Mouse (Mus musculus): ENCODE results near the gene Cnep1r1. TPM values are rescaled to one million over a fixed set of nuclear protein-coding genes. Genes with fewer than 3 reads are reported as not detected.

Cnep1r1 gene
- polyA plus RNA-seq, 1 experiment = 12.7 TPM

DNA sequence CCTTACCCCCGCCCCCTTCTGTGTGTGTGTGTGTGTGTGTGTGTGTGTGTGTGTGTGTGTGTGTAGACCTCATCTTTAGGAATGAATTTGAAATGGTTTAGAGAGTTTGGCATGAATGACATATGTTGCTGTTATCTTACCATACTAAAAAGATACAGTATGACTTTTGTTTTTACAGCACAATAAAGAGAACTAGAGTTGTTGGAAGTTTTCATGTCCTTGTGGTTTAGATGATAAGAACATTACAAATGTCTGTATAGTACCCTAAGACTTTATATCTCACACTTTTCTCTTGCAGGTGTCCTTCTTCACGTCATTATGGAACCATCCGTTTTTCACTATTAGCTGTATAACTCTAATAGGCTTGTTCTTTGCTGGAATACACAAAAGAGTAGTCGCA, 10.8 kb downstream of the Cnep1r1 start:
- H3K4me1 ChIP-seq = peaks cover 5% of the 10 kb centered on the region; the same call in 1 of the 2 replicates
- no peaks in the 10 kb centered on the region for H3K27me3 ChIP-seq (replicated peaks)
- no peaks in the 10 kb centered on the region for H3K9me3 ChIP-seq
- H3K36me3 ChIP-seq (replicated peaks; ENCODE audit: low read length) = peaks cover 88% of the 10 kb centered on the region
- TF ChIP-seq FLI1 (IDR thresholded peaks at IDR 0.05; ENCODE audit: low read length) = no peak
- no peak overlapping the region for H3K4me3 ChIP-seq (replicated peaks)

DNA sequence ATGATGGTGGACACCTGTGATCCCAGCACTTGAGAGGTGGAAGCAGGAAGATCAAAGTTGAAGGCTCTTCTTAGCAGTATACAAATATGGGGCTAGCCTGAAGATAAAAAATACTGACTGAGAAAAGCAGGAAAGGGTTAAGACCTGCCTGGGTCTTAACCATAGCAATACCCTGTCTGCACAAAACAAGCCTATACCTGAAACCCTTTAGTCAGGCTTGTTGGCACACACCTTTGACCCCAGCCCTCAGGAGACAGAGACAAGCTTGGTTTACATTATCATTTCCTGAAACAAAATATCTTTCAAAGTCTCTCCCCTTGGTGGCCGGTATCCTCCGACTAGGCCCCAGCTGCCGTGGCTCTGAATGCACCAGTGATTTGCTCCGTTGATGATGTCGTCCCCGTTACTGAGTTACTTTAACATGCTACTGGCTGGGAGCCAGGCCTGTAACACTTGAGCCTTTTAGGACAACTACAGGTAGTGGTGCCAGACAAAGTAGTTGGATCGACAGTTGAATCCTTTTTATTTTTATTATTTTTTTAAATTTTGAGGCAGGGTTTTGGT, 12.3 kb downstream of the Cnep1r1 start:
- Histone ChIP-seq H3K36me3 (replicated peaks; ENCODE audit: low read length) (peaks cover 93% of the 10 kb centered on the region), H3K9me3 (no peaks in the 10 kb centered on the region), H3K4me1 (no peaks in the 10 kb centered on the region), H3K27me3 (replicated peaks) (no peaks in the 10 kb centered on the region), H3K4me3 (replicated peaks) (no peak overlapping the region)
- TF ChIP-seq GATA1 (IDR thresholded peaks at IDR 0.05; ENCODE audit: borderline replicate concordance, low read length) (no peak), FLI1 (IDR thresholded peaks at IDR 0.05; ENCODE audit: low read length) (no peak)

DNA sequence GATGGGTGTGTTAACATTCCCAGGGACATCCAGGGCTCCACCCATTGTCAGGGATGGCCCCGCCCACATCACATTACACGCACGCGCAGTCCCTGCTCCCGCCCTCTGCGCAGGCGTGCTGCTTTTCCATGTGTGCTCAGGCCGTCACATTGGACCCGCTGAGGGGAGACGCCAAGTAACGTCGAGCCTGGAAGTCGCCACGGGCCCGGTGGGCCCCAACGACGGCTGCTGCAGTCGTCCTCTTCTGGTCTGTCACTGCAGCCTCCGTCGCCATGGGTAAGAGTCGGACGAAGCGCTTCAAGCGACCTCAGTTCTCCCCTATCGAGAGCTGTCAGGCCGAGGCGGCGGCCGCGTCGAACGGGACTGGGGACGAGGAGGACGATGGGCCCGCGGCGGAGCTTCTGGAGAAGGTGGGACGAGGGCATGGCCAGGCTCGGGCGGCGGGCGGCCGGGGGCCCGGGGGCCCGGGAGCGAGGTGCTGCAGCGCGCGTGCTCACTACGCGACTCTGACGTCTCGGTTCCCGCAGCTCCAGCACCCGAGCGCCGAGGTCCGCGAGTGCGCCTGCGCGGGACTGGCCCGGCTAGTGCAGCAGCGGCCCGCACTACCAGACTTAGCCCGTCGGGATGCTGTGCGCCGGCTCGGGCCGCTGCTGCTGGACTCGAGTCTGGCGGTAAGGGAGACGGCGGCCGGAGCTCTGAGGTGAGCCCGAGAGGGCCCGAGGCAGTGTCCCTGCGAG, 19.3 kb downstream of the Cnep1r1 start, which contains the start of gene Heatr3:
Gene Heatr3, plus strand, starts transcription at position 108 of the 737 bp plus-strand sequence.
- Histone ChIP-seq H3K9me3 (no peaks in the 10 kb centered on the region), H3K27me3 (replicated peaks) (no peaks in the 10 kb centered on the region), H3K36me3 (replicated peaks; ENCODE audit: low read length) (peaks cover 69% of the 10 kb centered on the region), H3K4me3 (replicated peaks) (peak within 1 kb of the TSS; percentile 97), H3K4me1 (peaks cover 29% of the 10 kb centered on the region)
- TF ChIP-seq FLI1 (IDR thresholded peaks at IDR 0.05; ENCODE audit: low read length) (no peak), GATA1 (IDR thresholded peaks at IDR 0.05; ENCODE audit: borderline replicate concordance, low read length) (no peak)

DNA sequence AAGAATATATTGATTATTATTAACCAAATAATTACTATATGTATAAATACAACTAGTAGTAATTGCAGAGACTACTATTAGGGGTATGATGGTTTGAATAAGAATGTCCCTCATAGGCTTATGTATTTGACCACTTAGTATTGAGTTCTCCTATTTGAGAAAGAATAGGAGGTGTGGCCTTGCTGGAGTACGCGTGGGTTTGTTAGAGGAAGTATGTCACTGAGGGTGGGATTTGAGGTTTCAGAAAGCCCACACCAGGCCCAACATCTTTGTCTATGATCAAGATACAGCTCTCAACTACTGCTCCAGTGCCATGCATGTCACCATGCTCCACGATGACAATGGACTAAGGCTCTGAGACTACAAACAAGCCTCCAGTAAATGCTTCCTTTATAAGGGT, 20.7 kb downstream of the Cnep1r1 start:
- no peak overlapping the region for H3K4me3 ChIP-seq (replicated peaks)
- TF ChIP-seq GATA1 (IDR thresholded peaks at IDR 0.05; ENCODE audit: borderline replicate concordance, low read length) (no peak), FLI1 (IDR thresholded peaks at IDR 0.05; ENCODE audit: low read length) (no peak)
- no peaks in the 10 kb centered on the region for H3K27me3 ChIP-seq (replicated peaks)
- H3K36me3 ChIP-seq (replicated peaks; ENCODE audit: low read length) = peaks cover 67% of the 10 kb centered on the region
- peaks cover 29% of the 10 kb centered on the region for H3K4me1 ChIP-seq
- no peaks in the 10 kb centered on the region for H3K9me3 ChIP-seq

DNA sequence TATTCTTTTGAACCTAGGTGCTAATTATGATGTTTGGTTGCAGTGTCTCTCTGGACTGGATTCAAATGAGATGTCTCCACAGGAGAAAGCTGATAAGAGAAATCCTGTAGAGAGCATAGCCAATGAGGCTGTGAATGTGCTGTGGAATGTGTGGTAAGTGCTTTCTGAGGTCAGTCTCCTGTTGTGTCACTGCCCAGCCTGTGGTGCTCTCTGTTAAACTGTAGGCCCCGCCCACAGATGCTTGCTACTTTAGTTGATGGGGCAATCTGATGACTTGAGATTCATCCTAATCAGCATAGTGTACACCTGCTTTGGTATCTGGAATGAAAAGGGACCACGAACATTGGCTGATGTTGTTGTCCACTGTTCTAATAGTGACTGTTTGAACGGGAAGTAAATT, 23.1 kb downstream of the Cnep1r1 start:
- H3K9me3 ChIP-seq = no peaks in the 10 kb centered on the region
- H3K4me3 ChIP-seq (replicated peaks) = no peak overlapping the region
- TF ChIP-seq FLI1 (IDR thresholded peaks at IDR 0.05; ENCODE audit: low read length) (no peak), GATA1 (IDR thresholded peaks at IDR 0.05; ENCODE audit: borderline replicate concordance, low read length) (no peak)
- no peaks in the 10 kb centered on the region for H3K27me3 ChIP-seq (replicated peaks)
- peaks cover 29% of the 10 kb centered on the region for H3K4me1 ChIP-seq
- H3K36me3 ChIP-seq (replicated peaks; ENCODE audit: low read length) = peaks cover 65% of the 10 kb centered on the region

DNA sequence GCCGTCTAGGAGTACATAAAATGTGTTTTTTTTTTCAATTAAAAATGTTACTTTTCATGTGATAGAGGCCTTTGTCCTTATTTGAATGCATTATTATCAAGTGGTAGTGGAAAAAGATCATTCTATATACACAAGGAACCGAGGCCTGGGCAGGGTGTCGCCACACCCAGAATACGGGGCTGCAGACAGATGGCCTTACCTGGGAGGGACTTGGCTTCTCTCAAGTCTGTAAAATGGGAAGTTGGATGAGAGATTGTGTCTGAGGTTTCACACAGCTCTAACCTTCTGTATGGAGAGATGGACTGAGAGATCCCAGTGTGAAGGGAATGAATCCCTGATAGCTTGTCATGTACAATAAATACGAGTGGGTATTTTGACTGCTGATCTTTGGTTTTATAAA, 25.5 kb downstream of the Cnep1r1 start:
- Histone ChIP-seq H3K4me1 (peaks cover 21% of the 10 kb centered on the region), H3K4me3 (replicated peaks) (no peak overlapping the region), H3K36me3 (replicated peaks; ENCODE audit: low read length) (peaks cover 83% of the 10 kb centered on the region), H3K9me3 (no peaks in the 10 kb centered on the region), H3K27me3 (replicated peaks) (no peaks in the 10 kb centered on the region)
- TF ChIP-seq FLI1 (IDR thresholded peaks at IDR 0.05; ENCODE audit: low read length) = no peak

DNA sequence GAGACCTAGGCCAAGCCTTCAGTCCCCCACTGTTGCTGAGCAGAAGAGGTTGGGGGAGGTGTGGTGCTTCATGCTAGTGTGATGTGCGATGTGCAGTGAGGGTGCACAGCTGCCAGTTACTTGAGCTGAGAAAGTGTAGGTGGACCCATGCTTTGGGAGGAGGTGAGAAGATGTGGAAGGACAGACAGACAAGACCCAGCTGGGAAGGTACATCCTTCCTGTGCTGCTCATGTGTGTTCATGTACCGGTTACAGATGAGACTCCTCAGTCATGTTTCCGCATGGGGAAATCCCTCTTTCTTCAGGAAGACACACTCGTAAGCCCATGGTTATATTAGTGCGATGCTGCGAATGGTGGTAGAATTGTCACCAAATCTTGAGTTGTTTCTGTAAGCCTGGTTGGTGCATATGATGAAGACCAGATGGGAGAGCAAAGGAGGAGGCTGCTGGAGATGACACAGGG, 32.4 kb downstream of the Cnep1r1 start:
- Histone ChIP-seq H3K4me1 (peaks cover 16% of the 10 kb centered on the region), H3K9me3 (no peaks in the 10 kb centered on the region), H3K36me3 (replicated peaks; ENCODE audit: low read length) (peaks cover 85% of the 10 kb centered on the region), H3K4me3 (replicated peaks) (no peak overlapping the region), H3K27me3 (replicated peaks) (no peaks in the 10 kb centered on the region)
- TF ChIP-seq FLI1 (IDR thresholded peaks at IDR 0.05; ENCODE audit: low read length) (no peak), GATA1 (IDR thresholded peaks at IDR 0.05; ENCODE audit: borderline replicate concordance, low read length) (no peak)

DNA sequence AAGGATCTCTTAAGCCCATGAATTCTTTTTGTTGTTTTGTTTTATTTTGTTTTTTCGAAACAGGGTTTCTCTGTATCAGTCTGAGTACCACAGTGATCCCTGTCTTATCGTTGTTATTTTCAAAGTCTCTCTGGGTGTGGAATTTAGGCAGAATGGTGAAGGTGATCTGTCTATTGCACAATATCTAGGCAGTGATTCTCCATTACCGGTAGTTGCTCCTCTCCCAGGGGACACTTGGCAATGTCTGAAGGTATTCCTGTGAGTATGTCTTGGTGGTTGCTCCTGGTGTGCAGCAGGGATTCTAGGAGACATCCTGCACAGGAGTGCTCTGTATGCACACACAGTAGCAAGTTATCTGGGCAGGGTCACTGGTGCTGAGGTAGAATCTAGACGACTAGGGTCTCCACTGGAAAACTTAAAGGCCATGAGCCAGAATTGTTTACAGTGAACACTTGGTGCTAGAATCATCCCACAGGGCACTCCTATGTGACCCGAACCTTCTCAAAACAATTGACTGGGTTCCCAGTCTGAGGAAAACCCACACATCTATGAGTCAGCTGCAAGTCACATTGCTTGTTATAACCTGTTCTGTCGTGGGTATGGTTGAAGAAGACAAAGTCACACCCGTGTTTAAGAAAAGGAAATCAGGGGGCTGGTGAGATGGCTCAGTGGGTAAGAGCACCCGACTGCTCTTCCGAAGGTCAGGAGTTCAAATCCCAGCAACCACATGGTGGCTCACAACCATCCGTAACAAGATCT, 41.8 kb downstream of the Cnep1r1 start:
- TF ChIP-seq FLI1 (IDR thresholded peaks at IDR 0.05; ENCODE audit: low read length) (no peak), GATA1 (IDR thresholded peaks at IDR 0.05; ENCODE audit: borderline replicate concordance, low read length) (no peak)
- H3K4me3 ChIP-seq (replicated peaks) = no peak overlapping the region
- no peaks in the 10 kb centered on the region for H3K27me3 ChIP-seq (replicated peaks)
- no peaks in the 10 kb centered on the region for H3K4me1 ChIP-seq
- H3K9me3 ChIP-seq = no peaks in the 10 kb centered on the region
- H3K36me3 ChIP-seq (replicated peaks; ENCODE audit: low read length) = peaks cover 91% of the 10 kb centered on the region

DNA sequence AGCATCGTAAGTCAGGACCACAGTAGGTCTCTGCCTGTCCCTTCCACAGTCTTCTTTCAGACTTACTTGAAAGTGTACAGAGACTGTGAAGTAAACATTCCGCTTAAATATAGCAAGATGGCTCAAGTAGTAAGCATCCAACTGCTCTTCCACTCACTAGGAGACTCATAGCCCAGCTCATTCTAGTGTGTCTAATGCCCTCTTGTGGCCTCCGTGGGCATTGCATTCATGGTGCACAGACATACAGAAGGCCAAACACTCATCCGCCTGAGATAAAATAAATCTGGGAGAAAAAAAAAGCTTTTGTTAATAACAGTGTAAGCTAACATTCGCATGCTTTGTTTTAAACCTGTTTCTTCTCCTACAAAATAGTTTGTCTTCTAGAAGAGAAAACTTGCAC, 42.9 kb downstream of the Cnep1r1 start:
- H3K9me3 ChIP-seq = no peaks in the 10 kb centered on the region
- no peaks in the 10 kb centered on the region for H3K4me1 ChIP-seq
- TF ChIP-seq FLI1 (IDR thresholded peaks at IDR 0.05; ENCODE audit: low read length) (no peak), GATA1 (IDR thresholded peaks at IDR 0.05; ENCODE audit: borderline replicate concordance, low read length) (no peak)
- H3K27me3 ChIP-seq (replicated peaks) = no peaks in the 10 kb centered on the region
- H3K4me3 ChIP-seq (replicated peaks) = no peak overlapping the region
- H3K36me3 ChIP-seq (replicated peaks; ENCODE audit: low read length) = peaks cover 91% of the 10 kb centered on the region

DNA sequence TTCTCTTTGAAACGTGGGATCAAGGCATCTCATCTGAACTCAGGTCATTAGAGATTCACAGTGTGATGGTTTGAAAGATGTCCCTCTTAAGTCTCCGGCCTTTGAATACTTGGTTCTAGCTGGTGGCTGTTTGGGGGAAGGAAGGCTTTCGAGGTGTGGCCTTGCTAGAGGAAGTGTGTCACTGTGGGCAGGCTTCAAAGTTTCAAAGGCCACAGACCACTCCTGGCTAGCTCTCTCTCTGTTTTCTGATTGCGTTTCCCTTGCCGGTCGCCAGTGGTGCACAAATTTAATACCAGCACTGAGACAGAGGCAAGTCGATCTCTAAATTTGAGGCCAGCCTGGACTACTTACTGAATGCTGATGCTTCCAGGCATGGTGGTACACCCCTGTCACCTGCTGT, 56.7 kb downstream of the Cnep1r1 start:
- no peaks in the 10 kb centered on the region for H3K27me3 ChIP-seq (replicated peaks)
- peaks cover 26% of the 10 kb centered on the region for H3K4me1 ChIP-seq
- peaks cover 31% of the 10 kb centered on the region for H3K36me3 ChIP-seq (replicated peaks; ENCODE audit: low read length)
- H3K9me3 ChIP-seq = no peaks in the 10 kb centered on the region
- peak overlapping the region; percentile 51 for H3K4me3 ChIP-seq (replicated peaks)
- TF ChIP-seq GATA1 (IDR thresholded peaks at IDR 0.05; ENCODE audit: borderline replicate concordance, low read length) (no peak), FLI1 (IDR thresholded peaks at IDR 0.05; ENCODE audit: low read length) (no peak)
